Mouse (Mus musculus): ENCODE measurements around the gene Dlg4.

GRCm38 (mm10) chr11:70027397-70027796 lies 10.7 kb downstream of the Dlg4 start:
- no peak for TF ChIP-seq CTCF (conservative IDR thresholded peaks at IDR 0.05; ENCODE audit: insufficient read depth, insufficient read length, low read depth, low read length)
- TF ChIP-seq POLR2A (IDR thresholded peaks at IDR 0.05; ENCODE audit: low read depth, low read length), result no peak
